In genomic region chr1:93702106-93702505, GRCm38 (mm10) we compare ENCODE assay signal across 35 mouse cellular contexts. TPM values are rescaled to one million over a fixed set of nuclear protein-coding genes. Genes with fewer than 3 reads are reported as not detected.
"Had no signal": no experiment of that assay in that cellular context is flagged by ENCODE, and none has a peak within 500 bp of the region (broad histone marks: within the 10 kb centered on the region; RNA-seq: fewer than 3 reads in every experiment).

No protein-coding gene starts in this region.

- H3K9ac ChIP-seq: heart, embryonic 12.5 days; heart, embryonic 13.5 days; heart, embryonic 15.5 days; hindbrain, embryonic 12.5 days; hindbrain, embryonic 13.5 days; hindbrain, embryonic 14.5 days; hindbrain, embryonic 15.5 days; intestine, embryonic 15.5 days; kidney, embryonic 15.5 days had no signal

- H3K27me3 ChIP-seq: heart, embryonic 12.5 days; heart, embryonic 13.5 days; heart, embryonic 15.5 days; hindbrain, embryonic 12.5 days; hindbrain, embryonic 13.5 days; hindbrain, embryonic 15.5 days; intestine, embryonic 15.5 days; kidney, embryonic 15.5 days had no signal

- H3K4me2 ChIP-seq: heart, embryonic 11.5 days; heart, embryonic 12.5 days; heart, embryonic 13.5 days; heart, embryonic 15.5 days; hindbrain, embryonic 12.5 days; hindbrain, embryonic 13.5 days; hindbrain, embryonic 14.5 days; hindbrain, embryonic 15.5 days; intestine, embryonic 15.5 days; kidney, embryonic 15.5 days had no signal

- DNase-seq: heart, postnatal 10 days; heart, postnatal 14 days; heart, postnatal 36 days; heart, postnatal 4 days; kidney, adult 11 months; kidney, adult 18-20 months; kidney, adult 2 months; kidney, adult 8-10 months; kidney, adult 9 months; kidney, postnatal 10 days; kidney, postnatal 14 days; kidney, postnatal 25 days; kidney, postnatal 36 days; kidney, postnatal 4 days; layer of hippocampus, adult 9-11 months; layer of hippocampus, postnatal 36 days had no signal

- H3K4me1 ChIP-seq: hindbrain, embryonic 10.5 days; hindbrain, embryonic 12.5 days; hindbrain, embryonic 13.5 days; hindbrain, embryonic 15.5 days had no signal

- H3K27ac ChIP-seq: heart, embryonic 10.5 days; heart, embryonic 13.5 days; heart, embryonic 15.5 days; hindbrain, embryonic 10.5 days; hindbrain, embryonic 12.5 days; hindbrain, embryonic 13.5 days; hindbrain, embryonic 14.5 days; hindbrain, embryonic 15.5 days; hindbrain, postnatal 0 days; intestine, embryonic 15.5 days; kidney, embryonic 15.5 days; kidney, postnatal 0 days; layer of hippocampus, adult 2 months had no signal

- ATAC-seq: hindbrain, embryonic 16.5 days; hindbrain, postnatal 0 days; inflammation-experienced regulatory T-cells, adult 6 months; intestine, embryonic 15.5 days; intestine, embryonic 16.5 days; intestine, postnatal 0 days had no signal

- H3K9me3 ChIP-seq: heart, embryonic 10.5 days; heart, embryonic 12.5 days; heart, embryonic 13.5 days; heart, embryonic 15.5 days; hindbrain, embryonic 10.5 days; hindbrain, embryonic 12.5 days; hindbrain, embryonic 13.5 days; hindbrain, embryonic 15.5 days; intestine, embryonic 15.5 days; kidney, embryonic 15.5 days had no signal

- H3K4me3 ChIP-seq: heart, embryonic 10.5 days; heart, embryonic 12.5 days; heart, embryonic 13.5 days; heart, embryonic 15.5 days; hindbrain, embryonic 10.5 days; hindbrain, embryonic 12.5 days; hindbrain, embryonic 13.5 days; hindbrain, embryonic 15.5 days; intestine, embryonic 15.5 days; kidney, embryonic 15.5 days; layer of hippocampus, adult 2 months had no signal

RNA-seq across cellular contexts. Expression of gene Bok, which starts 16.6 kb away (rescaled TPM):
- polyA plus RNA-seq: inflammation-experienced regulatory T-cells, adult 6 months had no signal
